Mouse (Mus musculus) v-Abl transformed pro-B cells (cell line): ENCODE measurements around the gene Tmem267.
"Not testable (repeated sequence)": the region's sequence is repeated elsewhere in the genome, so short reads cannot be mapped to it uniquely, and the experiment has no call there.

Source experiments
- in situ Hi-C, 2 experiments: fragments of 400-800 bp; cut with MboI; formaldehyde crosslinking; loops; one replicate each; pipeline ENCODE4 v1.15.1; 2025; ENCODE audit not compliant: unreplicated experiment in 2 of 2

The Tmem267 gene

GRCm38 (mm10) chr13:119604322-119604721 is 116.5 kb downstream of the Tmem267 start:
- in situ Hi-C loops, result not testable (repeated sequence)

GRCm38 (mm10) chr13:119618841-119619240 is 131.0 kb downstream of the Tmem267 start:
- in situ Hi-C loops, result no loop called here

- in situ Hi-C loops, result no loop called here
Measured at GRCm38 (mm10) chr13:119619735-119620134, 131.9 kb downstream of the Tmem267 start.

- in situ Hi-C loops, result no loop called here
Measured at GRCm38 (mm10) chr13:119623634-119624033, 135.8 kb downstream of the Tmem267 start, which contains the start of gene Ccl28. Gene Ccl28 (plus strand): TSS chr13:119623819.

- in situ Hi-C loops, result not testable (repeated sequence)
Measured at GRCm38 (mm10) chr13:119625952-119626351, 138.1 kb downstream of the Tmem267 start.

- in situ Hi-C loops, result no loop called here
Measured at GRCm38 (mm10) chr13:119631482-119632155, 143.8 kb downstream of the Tmem267 start.

GRCm38 (mm10) chr13:119632156-119632548 is 144.3 kb downstream of the Tmem267 start:
- in situ Hi-C loops, result no loop called here

GRCm38 (mm10) chr13:119635496-119635895 is 147.7 kb downstream of the Tmem267 start:
- in situ Hi-C loops, result loop anchor here in 1 of 2 experiments (5.0 kb wide), 1 partner anchor 87 kb away; no protein-coding TSS in a partner anchor

GRCm38 (mm10) chr13:119637837-119638236 is 150.0 kb downstream of the Tmem267 start:
- in situ Hi-C loops, result loop anchor here in 1 of 2 experiments (5.0 kb wide), 1 partner anchor 84 kb away; no protein-coding TSS in a partner anchor

- in situ Hi-C loops, result loop anchor here in 1 of 2 experiments (5.0 kb wide), 1 partner anchor 84 kb away; no protein-coding TSS in a partner anchor
Measured at GRCm38 (mm10) chr13:119638449-119638848, 150.6 kb downstream of the Tmem267 start.

GRCm38 (mm10) chr13:119639302-119639701 is 151.5 kb downstream of the Tmem267 start:
- in situ Hi-C loops, result loop anchor here in 1 of 2 experiments (5.0 kb wide), 1 partner anchor 83 kb away; no protein-coding TSS in a partner anchor

GRCm38 (mm10) chr13:119640504-119640903 is 152.7 kb downstream of the Tmem267 start:
- in situ Hi-C loops, result loop anchor here (10.0 kb wide), 2 partner anchors 84 to 164 kb away; no protein-coding TSS in a partner anchor

GRCm38 (mm10) chr13:119641145-119641544 is 153.3 kb downstream of the Tmem267 start:
- in situ Hi-C loops, result loop anchor here (10.0 kb wide), 2 partner anchors 84 to 164 kb away; no protein-coding TSS in a partner anchor

- in situ Hi-C loops, result loop anchor here (10.0 kb wide), 2 partner anchors 80 to 160 kb away; no protein-coding TSS in a partner anchor
Measured at GRCm38 (mm10) chr13:119644769-119645168, 156.9 kb downstream of the Tmem267 start.

- in situ Hi-C loops, result loop anchor here (10.0 kb wide), 2 partner anchors 78 to 158 kb away; no protein-coding TSS in a partner anchor
Measured at GRCm38 (mm10) chr13:119646511-119646910, 158.7 kb downstream of the Tmem267 start.

GRCm38 (mm10) chr13:119648891-119649698 is 161.3 kb downstream of the Tmem267 start:
- in situ Hi-C loops, result loop anchor here (10.0 kb wide), 2 partner anchors 76 to 156 kb away; no protein-coding TSS in a partner anchor

GRCm38 (mm10) chr13:119649699-119650046 is 161.8 kb downstream of the Tmem267 start:
- in situ Hi-C loops, result loop anchor here (10.0 kb wide), 2 partner anchors 75 to 155 kb away; no protein-coding TSS in a partner anchor

GRCm38 (mm10) chr13:119654734-119655133 is 166.9 kb downstream of the Tmem267 start:
- in situ Hi-C loops, result no loop called here

GRCm38 (mm10) chr13:119656246-119656645 is 168.4 kb downstream of the Tmem267 start:
- in situ Hi-C loops, result no loop called here

- in situ Hi-C loops, result no loop called here
Measured at GRCm38 (mm10) chr13:119656846-119657416, 169.1 kb downstream of the Tmem267 start.
